Mouse (Mus musculus) CH12.LX (cell line): ENCODE results near the gene Ttc33. TPM values are rescaled to one million over a fixed set of nuclear protein-coding genes. Genes with fewer than 3 reads are reported as not detected.

Experiments used
- DNase-seq: peaks from one replicate; pipeline ENCODE4 v3.0.0-alpha.2; 2013; ENCODE audit errors: extremely low read depth
- H3K27ac ChIP-seq: 2 replicates; pipeline ENCODE4 v1.5.1; 2012; ENCODE audit warnings: low read depth, mild to moderate bottlenecking, control low read depth, moderate library complexity; ENCODE audit not compliant: insufficient read depth
- H3K27me3 ChIP-seq: replicated peaks from 2 replicates; pipeline ENCODE3; 2012; ENCODE audit warnings: inconsistent platforms
- H3K36me3 ChIP-seq, 2 experiments: replicated peaks in 1 of 2; 2 replicates each; pipeline versions ENCODE3 to v1.6.1; 2012; ENCODE audit warnings: inconsistent platforms in 1 of 2, low read length in 1 of 2, mild to moderate bottlenecking in 1 of 2, mixed read lengths in 1 of 2, moderate library complexity in 1 of 2; ENCODE audit not compliant: control insufficient read depth in 1 of 2, insufficient read depth in 1 of 2
- H3K4me1 ChIP-seq, 2 experiments: 2 replicates each; pipeline ENCODE4 v1.6.1; 2012; ENCODE audit warnings: inconsistent platforms in 1 of 2, moderate library complexity in 1 of 2; ENCODE audit not compliant: insufficient read depth in 2 of 2, control insufficient read depth in 1 of 2
- H3K4me2 ChIP-seq: 2 replicates; pipeline ENCODE4 v1.6.1; 2012; ENCODE audit warnings: low read depth, mild to moderate bottlenecking, control low read depth; ENCODE audit not compliant: poor library complexity, insufficient read depth, severe bottlenecking
- H3K4me3 ChIP-seq, 3 experiments: fragments of 150-350 bp in 1 of 3; sonication (generic) in 1 of 3; replicated peaks in 1 of 3; 2 replicates each; pipeline versions ENCODE3 to v1.5.1; 2011 to 2012; ENCODE audit warnings: low read depth in 2 of 3, low read length in 2 of 3, mild to moderate bottlenecking in 2 of 3, moderate library complexity in 2 of 3, control low read depth in 1 of 3, improper control_type of control experiment in 1 of 3, inconsistent platforms in 1 of 3, mixed read lengths in 1 of 3; ENCODE audit not compliant: poor library complexity in 1 of 3
- H3K79me2 ChIP-seq: replicated peaks from 2 replicates; pipeline ENCODE4 v1.6.1; 2012; ENCODE audit warnings: mild to moderate bottlenecking, moderate library complexity; ENCODE audit not compliant: control insufficient read depth, poor library complexity, insufficient read depth, severe bottlenecking; ENCODE audit errors: extremely low read depth
- H3K9ac ChIP-seq: 2 replicates; pipeline ENCODE4 v1.6.1; 2012; ENCODE audit warnings: low read depth, mild to moderate bottlenecking, control low read depth, moderate library complexity; ENCODE audit not compliant: insufficient read depth
- H3K9me3 ChIP-seq: replicated peaks from 2 replicates; pipeline ENCODE3; 2012; ENCODE audit warnings: low read length, inconsistent platforms, mixed read lengths
- CHD2 ChIP-seq: IDR thresholded peaks from 2 replicates; pipeline ENCODE4 v1.6.1; 2011; ENCODE audit warnings: low read length, improper control_type of control experiment
- E2F4 ChIP-seq: IDR thresholded peaks from 2 replicates; pipeline ENCODE4 v1.6.1; 2011; ENCODE audit warnings: low read depth, low read length, improper control_type of control experiment; ENCODE audit not compliant: insufficient replicate concordance
- EP300 ChIP-seq: IDR thresholded peaks from 2 replicates; pipeline ENCODE4 v1.6.1; 2011; ENCODE audit warnings: low read length, improper control_type of control experiment
- ETS1 ChIP-seq: conservative IDR thresholded peaks from 2 replicates; pipeline ENCODE4 v1.6.1; 2012; ENCODE audit warnings: low read depth, mild to moderate bottlenecking, inconsistent platforms, low read length, improper control_type of control experiment, moderate library complexity
- GABPA ChIP-seq: IDR thresholded peaks from 2 replicates; pipeline ENCODE4 v1.6.1; 2012; ENCODE audit warnings: low read depth, low read length, improper control_type of control experiment, inconsistent platforms; ENCODE audit not compliant: insufficient replicate concordance
- IRF4 ChIP-seq: IDR thresholded peaks from 2 replicates; pipeline ENCODE4 v1.6.1; 2014; ENCODE audit warnings: low read depth, mild to moderate bottlenecking, inconsistent platforms, low read length, improper control_type of control experiment
- JUND ChIP-seq: conservative IDR thresholded peaks from 2 replicates; pipeline ENCODE4 v1.6.1; 2011; ENCODE audit warnings: low read depth, low read length, improper control_type of control experiment
- MAFK ChIP-seq: IDR thresholded peaks from 2 replicates; pipeline ENCODE4 v1.6.1; 2011; ENCODE audit warnings: low read length, improper control_type of control experiment; ENCODE audit not compliant: insufficient replicate concordance
- MAX ChIP-seq: IDR thresholded peaks from 2 replicates; pipeline ENCODE4 v1.6.1; 2011; ENCODE audit warnings: low read length, improper control_type of control experiment
- MEF2A ChIP-seq: IDR thresholded peaks from 2 replicates; pipeline ENCODE4 v1.6.1; 2014; ENCODE audit warnings: low read depth, mild to moderate bottlenecking, inconsistent platforms, low read length, improper control_type of control experiment, borderline replicate concordance
- MXI1 ChIP-seq: IDR thresholded peaks from 2 replicates; pipeline ENCODE4 v1.6.1; 2011; ENCODE audit warnings: mild to moderate bottlenecking, low read depth, low read length, improper control_type of control experiment
- MYC ChIP-seq: IDR thresholded peaks from 2 replicates; pipeline ENCODE4 v1.6.1; 2011; ENCODE audit warnings: low read depth, mild to moderate bottlenecking, improper control_type of control experiment, low read length
- NRF1 ChIP-seq: IDR thresholded peaks from 2 replicates; pipeline ENCODE4 v1.6.1; 2014; ENCODE audit warnings: low read depth, mild to moderate bottlenecking, inconsistent platforms, low read length, improper control_type of control experiment, moderate library complexity
- PAX5 ChIP-seq: IDR thresholded peaks from 2 replicates; pipeline ENCODE4 v1.6.1; 2012; ENCODE audit warnings: low read length, inconsistent platforms, mixed read lengths
- SIN3A ChIP-seq: IDR thresholded peaks from 2 replicates; pipeline ENCODE4 v1.6.1; 2012; ENCODE audit warnings: low read length, improper control_type of control experiment, inconsistent platforms
- UBTF ChIP-seq: IDR thresholded peaks from 2 replicates; pipeline ENCODE4 v1.6.1; 2012; ENCODE audit warnings: low read depth, mild to moderate bottlenecking, inconsistent platforms, low read length, improper control_type of control experiment, moderate library complexity
- USF1 ChIP-seq: IDR thresholded peaks from 2 replicates; pipeline ENCODE4 v1.6.1; 2014; ENCODE audit warnings: low read depth, mild to moderate bottlenecking, inconsistent platforms, low read length, improper control_type of control experiment
- ZC3H11A ChIP-seq: IDR thresholded peaks from 2 replicates; pipeline ENCODE4 v1.6.1; 2012; ENCODE audit warnings: low read depth, mild to moderate bottlenecking, inconsistent platforms, low read length, improper control_type of control experiment
- ZNF384 ChIP-seq: IDR thresholded peaks from 2 replicates; pipeline ENCODE4 v1.6.1; 2012; ENCODE audit warnings: low read depth, low read length, improper control_type of control experiment, inconsistent platforms
- dilution Hi-C: fragments of 300-500 bp; cut with MboI; formaldehyde crosslinking; loops from 2 replicates; pipeline ENCODE4 v1.14.3; 2020; ENCODE audit warnings: low sequenced_read_pairs; ENCODE audit not compliant: extremely low pct_unique_long_range_greater_than_20kb, extremely low pct_ligation_motif_present
- in situ Hi-C: fragments of 300-500 bp; cut with MboI; formaldehyde crosslinking; loops from 3 replicates; pipeline ENCODE4 v1.14.3; 2019; ENCODE audit warnings: low sequenced_read_pairs, low pct_ligation_motif_present, low pct_unique_long_range_greater_than_20kb, mixed read lengths
- polyA plus RNA-seq: library from polyadenylated mRNA; unstranded; fragments of >175 nt; gene quantifications from 2 replicates; pipeline ENCODE4 v1.2.1, GENCODE M21; 2012; ENCODE audit warnings: low read depth; ENCODE audit not compliant: insufficient read length
- total RNA-seq, 2 experiments: library from RNA; depleted of rRNA; stranded (reverse); fragments of 300-350 nt in 1 of 2; fragments of >200 nt in 1 of 2; gene quantifications; 2 replicates each; pipeline ENCODE4 v1.2.3; 2012 to 2014

The Ttc33 gene
- total and polyA plus RNA-seq, 3 experiments = 24.5 to 53.6 (median 34.8) TPM

GRCm38 (mm10) chr15:5155093-5155492 lies 30.2 kb upstream of the Ttc33 start:
- dilution Hi-C loops = no loop called here
- no peak for TF ChIP-seq MAX
- no peak for TF ChIP-seq USF1
- TF ChIP-seq JUND = no peak
- no peak for TF ChIP-seq MEF2A
- no peak for TF ChIP-seq SIN3A
- TF ChIP-seq EP300 = no peak
- no peak for TF ChIP-seq IRF4
- no peak for TF ChIP-seq ZC3H11A
- TF ChIP-seq MXI1 = no peak
- TF ChIP-seq E2F4 = no peak
- TF ChIP-seq GABPA = no peak
- TF ChIP-seq, all 38 proteins: peak for 0
- Histone ChIP-seq H3K27me3 (no peaks in the 10 kb centered on the region), H3K4me1 (peaks cover 3 to 57% of the 10 kb centered on the region in 2 experiments; a peak in 3 of 4 replicates), H3K4me3 (no peak overlapping the region), H3K27ac (no peak overlapping the region), H3K4me2 (no peak overlapping the region), H3K79me2 (peaks cover 43% of the 10 kb centered on the region), H3K36me3 (peaks cover 2 to 26% of the 10 kb centered on the region in 2 experiments), H3K9me3 (no peaks in the 10 kb centered on the region), H3K9ac (no peak overlapping the region)
- in situ Hi-C loops = no loop called here
- DNase-seq = no peak

- TF ChIP-seq EP300 = no peak
- 0 out of 2 replicates have a peak, but pooled peaks have one; percentile 18 for TF ChIP-seq MAFK
- no peak for DNase-seq
- Histone ChIP-seq H3K4me2 (no peak overlapping the region), H3K9me3 (no peaks in the 10 kb centered on the region), H3K79me2 (peaks cover 40% of the 10 kb centered on the region), H3K9ac (no peak overlapping the region), H3K4me3 (no peak overlapping the region), H3K36me3 (peaks cover 12 to 26% of the 10 kb centered on the region in 2 experiments), H3K4me1 (peaks cover 3 to 57% of the 10 kb centered on the region in 2 experiments; a peak in 3 of 4 replicates), H3K27ac (no peak overlapping the region), H3K27me3 (no peaks in the 10 kb centered on the region)
- in situ Hi-C loops (no loop called here), dilution Hi-C loops (no loop called here)
Measured at GRCm38 (mm10) chr15:5156355-5156754, 29.0 kb upstream of the Ttc33 start.

- H3K27me3 ChIP-seq = no peaks in the 10 kb centered on the region
- H3K4me2 ChIP-seq = no peak overlapping the region
- no peaks in the 10 kb centered on the region for H3K9me3 ChIP-seq
- in situ Hi-C loops = no loop called here
- H3K4me1 ChIP-seq = peaks cover 3 to 54% of the 10 kb centered on the region in 2 experiments; a peak in 3 of 4 replicates
- peaks cover 22 to 27% of the 10 kb centered on the region in 2 experiments for H3K36me3 ChIP-seq
- TF ChIP-seq MYC (no peak), CHD2 (no peak), NRF1 (no peak), PAX5 (no peak), ZC3H11A (no peak), MAX (no peak), ZNF384 (no peak), ETS1 (no peak), GABPA (no peak), UBTF (no peak)
- DNase-seq = no peak
- H3K4me3 ChIP-seq = no peak overlapping the region
- no peak overlapping the region for H3K9ac ChIP-seq
- dilution Hi-C loops = no loop called here
- H3K79me2 ChIP-seq = peaks cover 32% of the 10 kb centered on the region
- H3K27ac ChIP-seq = no peak overlapping the region
Measured at GRCm38 (mm10) chr15:5157386-5157785, 27.9 kb upstream of the Ttc33 start.
